Mouse (Mus musculus): ENCODE measurements at regions not wholly inside any gene's neighbourhood (a gene's known extent, or its start where the extent isn't known, plus 50 kb on each side); places are given as distances from the start of the nearest gene placed in this dataset.

DNA sequence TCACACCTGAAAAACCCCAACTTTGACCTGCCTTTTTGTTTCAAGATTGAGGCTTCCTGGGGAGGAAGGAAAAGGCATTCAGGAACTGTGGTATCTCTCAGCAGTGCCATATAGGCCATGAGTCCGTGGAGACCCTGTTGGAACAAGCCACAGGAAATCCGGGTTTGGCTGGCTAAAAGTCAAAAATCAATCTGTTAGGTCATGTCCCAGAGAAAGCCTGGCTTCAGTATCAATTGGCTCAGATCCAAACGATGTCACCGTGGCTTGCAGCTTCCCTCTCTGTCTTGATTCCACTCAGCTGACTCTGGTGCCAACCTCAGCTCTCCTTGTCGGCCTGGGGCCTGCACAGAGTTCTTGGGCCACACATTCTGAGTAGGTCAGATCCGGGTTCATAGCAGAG is 191.1 kb downstream of the Shq1 start:
- TF ChIP-seq RAD21 (IDR thresholded peaks at IDR 0.05; ENCODE audit: low read depth, low read length) (no peak), RCOR1 (IDR thresholded peaks at IDR 0.05; ENCODE audit: low read depth, low read length) (no peak), E2F4 (IDR thresholded peaks at IDR 0.05; ENCODE audit: borderline replicate concordance, low read depth, low read length) (no peak), TBP (IDR thresholded peaks at IDR 0.05; ENCODE audit: low read depth, low read length) (no peak), MEF2A (IDR thresholded peaks at IDR 0.05; ENCODE audit: extremely low read depth, insufficient replicate concordance, low read depth, low read length, poor library complexity, severe bottlenecking) (no peak), SMC3 (IDR thresholded peaks at IDR 0.05; ENCODE audit: low read depth, low read length) (no peak), NELFE (IDR thresholded peaks at IDR 0.05; ENCODE audit: low read depth, low read length) (no peak), EP300 (IDR thresholded peaks at IDR 0.05; ENCODE audit: low read depth in 1 of 2, low read length in 2 of 2) (no peak), MAFK (IDR thresholded peaks at IDR 0.05; ENCODE audit: borderline replicate concordance, low read depth, low read length) (no peak), MAZ (IDR thresholded peaks at IDR 0.05; ENCODE audit: low read depth, low read length) (no peak), CTCF (IDR thresholded peaks at IDR 0.05 in 2 of 3, conservative IDR thresholded peaks at IDR 0.05 in 1 of 3; ENCODE audit: control insufficient read depth in 1 of 3, insufficient read depth in 1 of 3, low read depth in 2 of 3, low read length in 3 of 3, poor library complexity in 1 of 3, severe bottlenecking in 1 of 3) (no peak), TAL1 (IDR thresholded peaks at IDR 0.05; ENCODE audit: low read length) (no peak), ZMIZ1 (IDR thresholded peaks at IDR 0.05; ENCODE audit: low read depth, low read length) (no peak), ELF1 (IDR thresholded peaks at IDR 0.05; ENCODE audit: low read depth, low read length) (no peak), TCF12 (IDR thresholded peaks at IDR 0.05; ENCODE audit: low read depth, low read length) (no peak), POLR2AphosphoS5 (IDR thresholded peaks at IDR 0.05; ENCODE audit: borderline replicate concordance, low read depth, low read length) (no peak), MAX (IDR thresholded peaks at IDR 0.05; ENCODE audit: low read length) (no peak), USF2 (IDR thresholded peaks at IDR 0.05; ENCODE audit: borderline replicate concordance in 1 of 2, insufficient read depth in 1 of 2, low read depth in 1 of 2, low read length in 2 of 2) (no peak), GABPA (IDR thresholded peaks at IDR 0.05; ENCODE audit: low read depth, low read length) (no peak)
- no peak overlapping the region for H3K4me3 ChIP-seq (ENCODE audit: control insufficient read depth in 1 of 2, insufficient read depth in 1 of 2, low read depth in 2 of 2, low read length in 2 of 2)
- H3K4me1 ChIP-seq (ENCODE audit: control insufficient read depth in 1 of 2, insufficient read depth in 2 of 2, low read length in 2 of 2), result no peaks in the 10 kb centered on the region
- H3K9ac ChIP-seq (ENCODE audit: control insufficient read depth, low read depth, low read length, poor library complexity, severe bottlenecking), result no peak overlapping the region
- H3K36me3 ChIP-seq (ENCODE audit: control insufficient read depth in 1 of 2, insufficient read depth in 2 of 2, low read length in 2 of 2), result no peaks in the 10 kb centered on the region
- DNase-seq (ENCODE audit: low read depth, low spot score), result no peak
- no peaks in the 10 kb centered on the region for H3K9me3 ChIP-seq (replicated peaks; ENCODE audit: insufficient read depth, low read length)
- no peaks in the 10 kb centered on the region for H3K27me3 ChIP-seq (ENCODE audit: control insufficient read depth in 1 of 2, insufficient read depth in 2 of 2, low read length in 2 of 2)
- no peaks in the 10 kb centered on the region for H3K79me2 ChIP-seq (ENCODE audit: control insufficient read depth, insufficient read depth, low read length, poor library complexity)
- H3K27ac ChIP-seq (ENCODE audit: control insufficient read depth, low read depth, low read length), result no peak overlapping the region

DNA sequence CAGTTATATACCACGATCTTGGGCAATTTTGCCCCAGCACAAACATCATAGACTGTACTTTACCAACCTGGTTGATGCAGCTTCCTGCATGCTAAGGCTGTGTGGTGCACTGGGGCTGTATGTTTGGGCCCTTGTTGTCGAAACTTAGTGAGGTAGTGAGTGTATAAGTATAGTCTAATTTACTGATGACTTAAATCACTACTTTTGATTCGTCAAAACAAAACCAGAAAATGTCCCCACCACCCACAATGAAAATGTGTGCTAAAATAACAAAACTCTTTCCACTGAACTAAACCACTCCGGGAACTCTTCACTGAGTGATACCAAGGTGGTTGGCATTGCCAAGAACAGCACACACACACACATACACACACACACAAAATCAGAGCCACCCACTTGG is 191.5 kb downstream of the Shq1 start:
- H3K9me3 ChIP-seq (replicated peaks; ENCODE audit: insufficient read depth, low read length), result no peaks in the 10 kb centered on the region
- no peaks in the 10 kb centered on the region for H3K4me1 ChIP-seq (ENCODE audit: control insufficient read depth in 1 of 2, insufficient read depth in 2 of 2, low read length in 2 of 2)
- DNase-seq (ENCODE audit: low read depth, low spot score), result no peak
- H3K27ac ChIP-seq (ENCODE audit: control insufficient read depth, low read depth, low read length), result no peak overlapping the region
- no peak for TF ChIP-seq SIN3A (IDR thresholded peaks at IDR 0.05; ENCODE audit: low read length)
- no peak for TF ChIP-seq MEF2A (IDR thresholded peaks at IDR 0.05; ENCODE audit: extremely low read depth, insufficient replicate concordance, low read depth, low read length, poor library complexity, severe bottlenecking)
- TF ChIP-seq GATA1 (IDR thresholded peaks at IDR 0.05; ENCODE audit: low read depth, low read length), result no peak
- TF ChIP-seq ETS1 (IDR thresholded peaks at IDR 0.05; ENCODE audit: low read depth, low read length), result no peak
- H3K27me3 ChIP-seq (ENCODE audit: control insufficient read depth in 1 of 2, insufficient read depth in 2 of 2, low read length in 2 of 2), result no peaks in the 10 kb centered on the region
- H3K4me3 ChIP-seq (ENCODE audit: control insufficient read depth in 1 of 2, insufficient read depth in 1 of 2, low read depth in 2 of 2, low read length in 2 of 2), result no peak overlapping the region
- no peak overlapping the region for H3K9ac ChIP-seq (ENCODE audit: control insufficient read depth, low read depth, low read length, poor library complexity, severe bottlenecking)
- H3K79me2 ChIP-seq (ENCODE audit: control insufficient read depth, insufficient read depth, low read length, poor library complexity), result no peaks in the 10 kb centered on the region
- no peaks in the 10 kb centered on the region for H3K36me3 ChIP-seq (ENCODE audit: control insufficient read depth in 1 of 2, insufficient read depth in 2 of 2, low read length in 2 of 2)

All from MEL (cell line).